Mouse (Mus musculus) neural tube, embryonic 13.5 days (tissue): ENCODE results near the gene Pitpnm2. TPM values are rescaled to one million over a fixed set of nuclear protein-coding genes. Genes with fewer than 3 reads are reported as not detected.

ENCODE experiments used
- ATAC-seq: fragments of 200-750 bp; cut with Nextera tagmentation; 2 replicates; pipeline ENCODE4 v1.8.0; 2017; ENCODE audit warnings: low read depth, mild to moderate bottlenecking, moderate TSS enrichment, moderate library complexity
- H3K27ac ChIP-seq: fragments of 300-500 bp; sonication (generic); replicated peaks from 2 replicates; pipeline ENCODE4 v1.5.1; 2015; ENCODE audit warnings: moderate library complexity, mild to moderate bottlenecking, inconsistent platforms
- H3K27me3 ChIP-seq: fragments of 300-500 bp; sonication (generic); 2 replicates; pipeline ENCODE4 v1.6.1; 2015; ENCODE audit warnings: mild to moderate bottlenecking, inconsistent platforms
- H3K36me3 ChIP-seq: fragments of 300-500 bp; sonication (generic); 2 replicates; pipeline ENCODE4 v1.6.1; 2015; ENCODE audit warnings: mild to moderate bottlenecking, inconsistent platforms
- H3K4me1 ChIP-seq: fragments of 300-500 bp; sonication (generic); replicated peaks from 2 replicates; pipeline ENCODE4 v1.6.1; 2015; ENCODE audit warnings: inconsistent platforms
- H3K4me2 ChIP-seq: fragments of 300-500 bp; sonication (generic); 2 replicates; pipeline ENCODE4 v1.6.1; 2015; ENCODE audit warnings: inconsistent platforms, mild to moderate bottlenecking, moderate library complexity
- H3K4me3 ChIP-seq: fragments of 300-500 bp; sonication (generic); 2 replicates; pipeline ENCODE4 v1.5.1; 2015; ENCODE audit warnings: mild to moderate bottlenecking, inconsistent platforms
- H3K9ac ChIP-seq: fragments of 300-500 bp; sonication (generic); 2 replicates; pipeline ENCODE4 v1.6.1; 2015; ENCODE audit warnings: moderate library complexity, mild to moderate bottlenecking, inconsistent platforms
- H3K9me3 ChIP-seq: fragments of 300-500 bp; sonication (generic); 2 replicates; pipeline ENCODE4 v1.6.1; 2016; ENCODE audit warnings: inconsistent platforms
- whole genome bisulfite sequencing: fragments of 180-500 bp; shearing (Covaris S2); methylation state at CpG from one replicate; pipeline ENCODE4 v1.1.7; 2015; 5-methylcytosine and 5-hydroxymethylcytosine counted together
- polyA plus RNA-seq: library from polyadenylated mRNA; unstranded; fragments of >200 nt; fragmentation: Nextera tagmentation; extraction: Ambion mirVana; gene quantifications from 2 replicates; pipeline ENCODE4 v1.2.1, GENCODE M21; 2015

The Pitpnm2 gene
- polyA plus RNA-seq, 1 experiment from 2014 or later = 7.9 TPM

DNA sequence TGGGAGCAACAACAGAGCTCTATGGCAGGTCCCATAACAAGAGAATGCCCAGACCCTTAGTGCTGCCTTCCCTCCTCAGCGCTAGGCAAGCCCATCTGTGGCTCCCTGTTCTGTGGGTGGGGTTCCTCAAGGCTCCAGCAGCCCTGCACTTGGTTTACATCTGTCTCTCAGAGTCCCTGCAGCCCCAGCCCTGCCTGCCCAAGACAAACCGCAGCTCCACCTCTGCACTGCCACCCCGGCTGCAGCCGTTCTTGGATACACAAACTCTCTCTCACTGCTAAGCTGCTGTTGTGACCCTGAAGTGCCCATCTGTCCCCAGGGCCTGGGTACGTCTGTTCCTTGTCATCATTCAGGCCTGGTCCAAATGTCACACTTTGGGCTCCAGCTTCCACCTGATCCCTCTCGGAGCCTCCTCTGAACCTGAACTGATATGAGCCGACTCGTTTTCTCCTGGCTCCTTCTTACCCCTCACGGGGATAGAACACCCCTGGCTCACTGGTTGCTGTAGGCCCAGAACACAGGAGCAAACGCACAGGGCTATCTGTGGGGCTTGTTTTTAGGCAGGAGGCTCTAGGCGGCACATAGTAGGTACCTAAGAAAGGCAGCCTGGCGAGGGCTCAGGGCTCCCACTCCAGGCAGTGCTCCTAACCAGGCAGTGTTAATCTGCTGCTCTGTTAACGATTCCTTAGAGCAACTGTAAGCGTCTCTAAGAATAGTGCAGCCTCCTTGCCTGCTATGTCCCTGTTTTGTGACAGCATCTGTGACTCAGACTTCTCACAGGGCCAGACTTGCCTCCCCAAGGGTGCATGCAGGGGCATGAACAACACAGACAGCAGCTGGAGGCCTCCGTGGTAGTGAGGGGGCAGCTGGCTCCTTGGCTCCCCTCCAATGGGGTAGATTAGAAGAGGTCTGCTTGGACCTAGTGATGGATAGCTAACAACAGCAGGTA is 83.7 kb downstream of the Pitpnm2 start:
- H3K4me2 ChIP-seq = peak overlapping the region; percentile 2; the same call in 1 of the 2 replicates
- WGBS = 25% methylated on average over 15 of the region's 15 CpGs
- H3K36me3 ChIP-seq = no peaks in the 10 kb centered on the region
- no peaks in the 10 kb centered on the region for H3K9me3 ChIP-seq
- no peaks in the 10 kb centered on the region for H3K27me3 ChIP-seq
- peak; percentile 54 for ATAC-seq
- H3K4me1 ChIP-seq = peaks cover 80% of the 10 kb centered on the region
- peak overlapping the region; percentile 47; the same call in 1 of the 2 replicates for H3K9ac ChIP-seq
- no peak overlapping the region for H3K4me3 ChIP-seq
- peak overlapping the region; percentile 89 for H3K27ac ChIP-seq

DNA sequence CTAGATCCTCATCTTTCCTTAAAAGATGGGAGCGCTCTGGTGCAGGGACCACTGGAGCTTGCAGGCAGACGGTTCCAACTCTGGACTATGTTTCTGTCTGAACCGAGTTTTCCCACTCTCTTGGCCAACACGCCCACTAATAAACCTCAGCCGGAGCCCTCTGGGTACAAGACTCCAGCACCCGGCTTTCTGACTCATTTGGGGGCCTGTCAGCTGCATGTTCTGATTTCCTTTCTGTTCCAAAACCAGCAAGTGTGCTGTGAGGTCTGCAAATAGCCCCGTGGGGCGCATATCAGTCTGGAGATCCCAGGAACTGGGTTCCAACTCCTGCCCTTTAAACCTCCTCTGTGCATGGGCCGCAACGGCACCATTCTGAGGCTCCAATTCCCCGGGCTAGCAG is 86.1 kb downstream of the Pitpnm2 start:
- WGBS = 61% methylated on average over 11 of the region's 11 CpGs
- no peak for ATAC-seq
- Histone ChIP-seq H3K27ac (0 out of 2 replicates have a peak overlapping the region, but pooled peaks have one; percentile 10), H3K36me3 (no peaks in the 10 kb centered on the region), H3K9me3 (no peaks in the 10 kb centered on the region), H3K27me3 (no peaks in the 10 kb centered on the region), H3K4me2 (no peak overlapping the region), H3K4me3 (no peak overlapping the region), H3K9ac (no peak overlapping the region), H3K4me1 (peaks cover 68% of the 10 kb centered on the region)

DNA sequence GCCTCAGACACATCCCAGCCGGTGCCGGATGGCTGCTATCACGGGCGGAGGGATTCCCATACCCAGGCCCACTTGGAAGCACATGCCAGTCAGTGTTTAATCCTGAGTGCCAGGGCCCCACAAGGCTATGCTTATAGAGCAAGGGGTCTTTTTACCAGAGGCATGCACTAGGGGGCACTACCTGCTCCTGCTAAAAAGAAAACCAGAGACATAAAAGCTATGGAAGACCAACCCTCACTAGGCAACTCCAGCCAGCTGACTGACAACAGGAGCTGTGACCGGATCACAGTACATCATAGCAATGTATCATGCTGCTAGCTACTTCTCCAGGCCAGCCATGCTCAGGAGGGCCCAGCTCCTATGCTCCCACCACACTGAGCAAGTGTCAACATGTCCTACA is 87.0 kb downstream of the Pitpnm2 start:
- no peaks in the 10 kb centered on the region for H3K9me3 ChIP-seq
- 0 out of 2 replicates have a peak overlapping the region, but pooled peaks have one; percentile 17 for H3K9ac ChIP-seq
- 42% methylated on average over 5 of the region's 5 CpGs for WGBS
- H3K36me3 ChIP-seq = no peaks in the 10 kb centered on the region
- peak; percentile 42 for ATAC-seq
- H3K4me2 ChIP-seq = no peak overlapping the region
- H3K27me3 ChIP-seq = no peaks in the 10 kb centered on the region
- H3K27ac ChIP-seq = peak overlapping the region; percentile 55; the same call in 1 of the 2 replicates
- no peak overlapping the region for H3K4me3 ChIP-seq
- peaks cover 59% of the 10 kb centered on the region for H3K4me1 ChIP-seq

DNA sequence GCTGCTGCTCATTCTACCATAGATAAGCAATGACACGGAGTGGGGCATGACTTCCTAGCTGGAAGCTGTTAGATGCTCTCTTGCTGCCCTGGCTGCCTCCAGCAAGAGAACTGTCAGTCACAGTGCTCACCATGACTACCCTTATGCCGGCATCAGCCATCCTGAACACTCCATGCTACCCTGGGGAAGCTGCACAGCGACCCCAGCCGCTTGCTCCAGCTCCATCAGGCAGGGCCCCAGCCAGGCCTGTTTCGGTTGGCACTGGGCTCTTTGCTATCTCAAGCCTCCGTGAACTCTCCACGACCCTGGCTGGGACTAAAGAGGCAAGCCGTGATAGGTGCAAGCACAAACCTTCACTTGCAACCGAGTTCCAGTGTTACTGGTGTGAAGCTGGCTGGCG is 87.7 kb downstream of the Pitpnm2 start:
- Histone ChIP-seq H3K9me3 (no peaks in the 10 kb centered on the region), H3K4me3 (no peak overlapping the region), H3K36me3 (no peaks in the 10 kb centered on the region), H3K9ac (no peak overlapping the region; the same call in 1 of the 2 replicates), H3K4me1 (peaks cover 52% of the 10 kb centered on the region), H3K27ac (peak overlapping the region; percentile 55), H3K4me2 (no peak overlapping the region), H3K27me3 (no peaks in the 10 kb centered on the region)
- ATAC-seq = peak; percentile 34; the same call in 1 of the 2 replicates
- 32% methylated on average over 10 of the region's 10 CpGs for WGBS

DNA sequence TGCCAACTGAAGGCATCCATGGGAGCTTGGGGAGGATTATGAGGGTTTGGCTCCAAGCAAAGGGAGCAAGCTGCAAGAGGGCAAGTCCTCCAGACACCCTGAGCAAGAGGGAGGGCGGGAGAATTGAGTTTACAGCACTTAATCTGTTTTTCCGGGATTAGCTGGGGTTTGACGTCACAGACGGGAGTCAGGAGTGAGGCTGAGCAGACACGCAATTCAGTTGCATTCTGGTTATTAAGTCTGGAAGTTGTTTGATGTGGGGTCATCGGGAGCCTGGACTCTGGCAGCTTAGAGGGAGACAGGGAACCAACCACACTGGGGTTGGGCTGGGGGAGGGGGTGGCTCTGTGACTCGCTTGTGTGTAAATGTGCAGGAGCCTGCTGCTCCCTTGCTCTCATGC is 90.1 kb downstream of the Pitpnm2 start:
- no peak overlapping the region for H3K27ac ChIP-seq
- 51% methylated on average over 7 of the region's 7 CpGs for WGBS
- H3K4me1 ChIP-seq = peaks cover 28% of the 10 kb centered on the region
- H3K9me3 ChIP-seq = no peaks in the 10 kb centered on the region
- no peak for ATAC-seq
- no peaks in the 10 kb centered on the region for H3K36me3 ChIP-seq
- H3K4me2 ChIP-seq = no peak overlapping the region
- no peaks in the 10 kb centered on the region for H3K27me3 ChIP-seq
- H3K9ac ChIP-seq = no peak overlapping the region
- no peak overlapping the region for H3K4me3 ChIP-seq

DNA sequence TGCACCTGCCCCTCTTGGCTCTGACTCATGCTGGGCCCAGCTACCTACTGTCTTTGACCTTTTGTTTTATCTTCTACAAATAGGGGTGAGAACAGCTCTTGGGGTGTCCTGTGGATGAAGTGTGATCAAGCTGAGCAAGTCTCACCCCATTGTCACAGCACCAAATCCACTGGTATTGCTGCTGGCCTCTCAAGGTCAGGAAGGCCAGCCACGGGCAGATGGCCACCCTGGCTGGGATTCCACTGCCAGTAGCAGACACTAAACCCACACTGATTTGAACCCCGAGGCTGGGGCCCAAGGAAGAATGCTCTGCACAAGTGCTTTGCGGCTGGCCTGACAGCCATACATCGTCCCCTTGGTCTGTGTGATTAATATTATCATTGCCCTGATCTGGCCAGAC is 91.3 kb downstream of the Pitpnm2 start:
- Histone ChIP-seq H3K9me3 (no peaks in the 10 kb centered on the region), H3K27ac (no peak overlapping the region), H3K9ac (no peak overlapping the region), H3K4me1 (peaks cover 17% of the 10 kb centered on the region), H3K4me3 (no peak overlapping the region), H3K27me3 (no peaks in the 10 kb centered on the region), H3K36me3 (no peaks in the 10 kb centered on the region), H3K4me2 (no peak overlapping the region)
- 73% methylated on average over 4 of the region's 4 CpGs for WGBS
- ATAC-seq = no peak

DNA sequence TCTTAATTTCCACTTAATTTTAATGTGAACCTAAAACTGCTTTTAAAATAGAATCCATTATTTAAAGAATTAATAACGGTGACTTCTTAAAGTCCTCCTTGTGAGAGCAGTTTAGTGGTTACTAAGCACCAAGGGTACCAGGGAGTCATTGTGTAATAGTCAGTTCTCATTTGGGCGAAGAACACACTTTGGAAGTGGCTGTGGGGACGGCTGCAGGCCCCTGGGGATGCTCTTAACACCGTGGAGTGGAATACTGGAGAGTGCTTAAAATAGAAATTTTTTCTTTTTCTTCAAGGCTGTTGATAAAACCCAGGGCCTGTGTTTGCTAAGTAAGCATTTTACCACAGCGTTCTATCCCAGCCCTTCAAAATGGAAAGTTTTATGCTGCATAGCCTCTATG is 93.6 kb downstream of the Pitpnm2 start:
- no peak overlapping the region for H3K27ac ChIP-seq
- H3K4me3 ChIP-seq = no peak overlapping the region
- no peak overlapping the region for H3K4me2 ChIP-seq
- H3K36me3 ChIP-seq = 0 out of 2 replicates have a peak, but pooled peaks cover 9% of the 10 kb centered on the region
- H3K9me3 ChIP-seq = no peaks in the 10 kb centered on the region
- no peak for ATAC-seq
- H3K9ac ChIP-seq = no peak overlapping the region
- H3K4me1 ChIP-seq = no peaks in the 10 kb centered on the region
- 79% methylated on average over 5 of the region's 5 CpGs for whole genome bisulfite sequencing
- no peaks in the 10 kb centered on the region for H3K27me3 ChIP-seq

DNA sequence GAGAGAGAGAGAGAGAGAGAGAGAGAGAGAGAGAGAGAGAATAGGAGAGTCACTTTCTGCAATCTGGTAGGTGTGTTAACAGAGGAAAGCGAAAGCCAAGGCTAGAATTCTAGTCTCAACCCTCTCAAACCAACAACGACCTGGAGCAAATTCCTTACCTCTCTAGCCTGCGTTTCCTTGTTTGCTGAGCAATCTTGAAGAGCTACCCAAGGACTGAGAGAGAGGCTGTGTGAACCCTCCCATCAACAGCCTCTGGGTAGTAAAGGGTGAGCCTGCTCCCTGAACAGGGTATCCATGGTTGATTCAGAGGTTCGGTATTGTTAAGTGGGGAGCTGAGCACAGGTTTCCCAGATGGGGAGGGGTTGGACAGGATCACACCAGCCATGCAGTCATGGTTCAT is 96.8 kb downstream of the Pitpnm2 start:
- no peaks in the 10 kb centered on the region for H3K9me3 ChIP-seq
- H3K4me3 ChIP-seq = no peak overlapping the region
- peaks cover 15% of the 10 kb centered on the region; the same call in 1 of the 2 replicates for H3K36me3 ChIP-seq
- ATAC-seq = no peak
- no peaks in the 10 kb centered on the region for H3K27me3 ChIP-seq
- no peaks in the 10 kb centered on the region for H3K4me1 ChIP-seq
- H3K27ac ChIP-seq = no peak overlapping the region
- no peak overlapping the region for H3K9ac ChIP-seq
- H3K4me2 ChIP-seq = no peak overlapping the region
- 92% methylated on average over 4 of the region's 4 CpGs for WGBS

DNA sequence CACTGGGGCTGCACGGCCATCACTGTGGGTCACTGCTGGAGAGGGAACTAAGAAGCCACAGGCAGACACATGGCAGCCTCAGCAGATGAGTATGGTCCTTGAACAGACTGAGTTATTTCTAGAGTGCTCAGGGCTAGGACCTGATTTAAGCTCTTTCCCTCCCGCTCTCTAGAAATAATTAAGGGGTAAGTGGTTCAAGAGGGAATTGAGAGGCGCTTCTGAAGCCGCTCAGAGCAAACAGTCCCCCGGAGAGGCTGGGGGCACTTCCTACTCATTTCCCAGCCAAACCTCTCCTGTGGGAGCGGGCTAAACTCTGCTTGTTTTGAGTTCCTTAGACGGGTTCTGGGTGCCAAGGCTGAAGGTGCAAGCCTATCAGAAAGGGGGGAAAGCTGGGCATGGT is 98.7 kb downstream of the Pitpnm2 start:
- no peak for ATAC-seq
- 76% methylated on average over 7 of the region's 7 CpGs for whole genome bisulfite sequencing
- H3K4me3 ChIP-seq = no peak overlapping the region
- H3K36me3 ChIP-seq = peaks cover 15% of the 10 kb centered on the region; the same call in 1 of the 2 replicates
- H3K4me2 ChIP-seq = no peak overlapping the region
- H3K27ac ChIP-seq = no peak overlapping the region
- no peak overlapping the region for H3K9ac ChIP-seq
- H3K27me3 ChIP-seq = no peaks in the 10 kb centered on the region
- H3K9me3 ChIP-seq = no peaks in the 10 kb centered on the region
- H3K4me1 ChIP-seq = no peaks in the 10 kb centered on the region

DNA sequence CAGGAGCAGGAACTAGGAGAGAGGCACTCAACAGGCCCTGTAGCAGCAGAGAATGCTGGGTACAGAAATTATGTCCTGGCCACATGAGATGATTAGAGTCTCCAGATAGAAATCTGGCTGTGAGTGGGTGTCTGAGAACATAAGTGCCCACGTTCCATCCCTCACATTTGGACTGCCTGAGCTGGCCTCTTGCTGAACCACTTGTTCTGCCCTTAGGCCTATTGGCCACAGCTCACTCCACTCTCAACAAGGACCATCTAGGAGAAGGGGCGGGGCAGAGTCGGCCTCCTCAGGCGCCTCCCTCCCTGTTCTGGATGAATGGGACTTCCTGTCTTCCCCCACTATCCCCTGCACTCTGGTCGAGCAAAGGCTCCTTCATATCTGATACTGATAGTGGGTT is 100.5 kb downstream of the Pitpnm2 start:
- WGBS = 73% methylated on average over 5 of the region's 5 CpGs
- no peak overlapping the region for H3K9ac ChIP-seq
- no peak for ATAC-seq
- H3K4me3 ChIP-seq = no peak overlapping the region
- no peak overlapping the region for H3K27ac ChIP-seq
- no peaks in the 10 kb centered on the region for H3K27me3 ChIP-seq
- H3K4me1 ChIP-seq = no peaks in the 10 kb centered on the region
- peaks cover 15% of the 10 kb centered on the region; the same call in 1 of the 2 replicates for H3K36me3 ChIP-seq
- no peaks in the 10 kb centered on the region for H3K9me3 ChIP-seq
- H3K4me2 ChIP-seq = no peak overlapping the region

DNA sequence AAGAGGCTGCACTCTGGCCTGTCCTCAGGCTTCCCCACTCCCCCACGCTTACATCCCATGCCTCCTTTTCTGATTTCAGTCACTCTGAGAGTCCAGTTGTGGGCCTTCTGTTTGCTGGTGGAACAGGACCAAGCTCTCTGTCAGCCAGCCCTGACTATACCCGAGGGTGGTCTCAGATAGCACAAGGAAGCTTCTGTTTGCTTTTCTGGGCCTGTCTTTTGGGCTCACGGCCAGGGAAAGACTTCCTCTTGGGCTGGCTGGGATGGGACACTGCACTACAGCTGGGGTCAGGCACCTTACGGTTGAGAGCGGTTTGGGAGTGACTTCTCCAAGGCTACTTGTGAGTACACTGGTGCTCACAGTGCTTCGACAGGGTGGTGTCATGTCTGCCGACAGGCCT is 111.5 kb downstream of the Pitpnm2 start:
- no peak overlapping the region for H3K9ac ChIP-seq
- no peak overlapping the region for H3K4me2 ChIP-seq
- ATAC-seq = no peak
- WGBS = 71% methylated on average over 7 of the region's 7 CpGs
- no peaks in the 10 kb centered on the region for H3K9me3 ChIP-seq
- no peaks in the 10 kb centered on the region for H3K4me1 ChIP-seq
- H3K27me3 ChIP-seq = no peaks in the 10 kb centered on the region
- H3K27ac ChIP-seq = no peak overlapping the region
- no peak overlapping the region for H3K4me3 ChIP-seq
- H3K36me3 ChIP-seq = peaks cover 58% of the 10 kb centered on the region

DNA sequence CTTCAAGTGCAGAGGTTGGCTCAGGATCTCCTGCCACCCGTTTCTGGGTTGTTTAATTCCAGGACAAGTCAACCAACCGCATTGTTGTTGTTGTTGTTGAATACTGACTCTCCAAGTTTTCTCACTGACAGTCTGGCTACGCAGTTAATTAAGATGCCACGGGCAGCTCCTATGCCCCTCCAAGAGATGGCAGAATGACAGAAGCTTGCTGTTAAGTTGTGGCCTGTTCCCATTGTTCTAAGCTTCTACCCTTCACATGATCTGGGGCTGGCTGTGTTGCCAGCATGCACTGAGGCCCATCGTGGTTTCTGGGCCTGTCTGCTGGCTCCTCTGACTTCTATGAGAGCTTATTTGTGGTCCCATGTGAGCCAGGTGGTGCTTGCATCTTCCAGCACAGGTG is 115.3 kb downstream of the Pitpnm2 start:
- H3K27me3 ChIP-seq = no peaks in the 10 kb centered on the region
- H3K4me1 ChIP-seq = no peaks in the 10 kb centered on the region
- H3K9me3 ChIP-seq = no peaks in the 10 kb centered on the region
- H3K9ac ChIP-seq = no peak overlapping the region
- H3K27ac ChIP-seq = no peak overlapping the region
- H3K36me3 ChIP-seq = peaks cover 72% of the 10 kb centered on the region
- 86% methylated on average over 5 of the region's 5 CpGs for WGBS
- ATAC-seq = no peak
- H3K4me3 ChIP-seq = no peak overlapping the region
- no peak overlapping the region for H3K4me2 ChIP-seq
